Mouse (Mus musculus): Measurements from ENCODE around the gene Mcm5.

Gene Mcm5

GRCm38 (mm10) chr8:75102956-75103355 is 6.4 kb upstream of the Mcm5 start:
- no peak for DNase-seq (ENCODE audit: low spot score in 2 of 2)

- no peak for DNase-seq (ENCODE audit: low spot score in 2 of 2)
Measured at GRCm38 (mm10) chr8:75103376-75103878, 5.9 kb upstream of the Mcm5 start.

- DNase-seq (ENCODE audit: low spot score in 2 of 2) = peak in 1 of 2 experiments; percentile 75
Measured at GRCm38 (mm10) chr8:75108527-75109235, 688 bp upstream of the Mcm5 start.

GRCm38 (mm10) chr8:75110093-75110492 is 724 bp downstream of the Mcm5 start:
- DNase-seq (ENCODE audit: low spot score in 2 of 2) = no peak

- DNase-seq (ENCODE audit: low spot score in 2 of 2) = no peak
Measured at GRCm38 (mm10) chr8:75118505-75118904, 9.1 kb downstream of the Mcm5 start.

GRCm38 (mm10) chr8:75119287-75119686 is 9.9 kb downstream of the Mcm5 start:
- no peak for DNase-seq (ENCODE audit: low spot score in 2 of 2)

GRCm38 (mm10) chr8:75119747-75120146 is 10.4 kb downstream of the Mcm5 start:
- no peak for DNase-seq (ENCODE audit: low spot score in 2 of 2)

- DNase-seq (ENCODE audit: low spot score in 2 of 2) = no peak
Measured at GRCm38 (mm10) chr8:75127406-75127805, 18.0 kb downstream of the Mcm5 start.

- peak in 1 of 2 experiments; percentile 64 for DNase-seq (ENCODE audit: low spot score in 2 of 2)
Measured at GRCm38 (mm10) chr8:75132485-75132884, 23.1 kb downstream of the Mcm5 start.

GRCm38 (mm10) chr8:75133399-75133798 is 24.0 kb downstream of the Mcm5 start:
- no peak for DNase-seq (ENCODE audit: low spot score in 2 of 2)

GRCm38 (mm10) chr8:75134603-75135391 is 25.4 kb downstream of the Mcm5 start:
- DNase-seq (ENCODE audit: low spot score in 2 of 2) = peak; percentile 49 to 54

- no peak for DNase-seq (ENCODE audit: low spot score in 2 of 2)
Measured at GRCm38 (mm10) chr8:75135756-75136155, 26.4 kb downstream of the Mcm5 start.

- no peak for DNase-seq (ENCODE audit: low spot score in 2 of 2)
Measured at GRCm38 (mm10) chr8:75136256-75136655, 26.9 kb downstream of the Mcm5 start.

- DNase-seq (ENCODE audit: low spot score in 2 of 2) = peak; percentile 40 to 49
Measured at GRCm38 (mm10) chr8:75137536-75137935, 28.2 kb downstream of the Mcm5 start.

- DNase-seq (ENCODE audit: low spot score in 2 of 2) = no peak
Measured at GRCm38 (mm10) chr8:75150911-75151610, 41.7 kb downstream of the Mcm5 start.

GRCm38 (mm10) chr8:75151743-75152142 is 42.4 kb downstream of the Mcm5 start:
- DNase-seq (ENCODE audit: low spot score in 2 of 2) = no peak

GRCm38 (mm10) chr8:75152505-75153082 is 43.2 kb downstream of the Mcm5 start:
- DNase-seq (ENCODE audit: low spot score in 2 of 2) = peak in 1 of 2 experiments; percentile 61

GRCm38 (mm10) chr8:75154855-75155478 is 45.6 kb downstream of the Mcm5 start:
- DNase-seq (ENCODE audit: low spot score in 2 of 2) = no peak

GRCm38 (mm10) chr8:75155740-75156322 is 46.5 kb downstream of the Mcm5 start:
- no peak for DNase-seq (ENCODE audit: low spot score in 2 of 2)

GRCm38 (mm10) chr8:75157471-75158230 is 48.3 kb downstream of the Mcm5 start:
- no peak for DNase-seq (ENCODE audit: low spot score in 2 of 2)

All from left cerebral cortex, adult 9 months (tissue).